Mouse (Mus musculus) embryonic facial prominence, embryonic 15.5 days (tissue): ENCODE measurements around the gene Rpsa. TPM values are rescaled to one million over a fixed set of nuclear protein-coding genes. Genes with fewer than 3 reads are reported as not detected.

ENCODE experiments used
- ATAC-seq: fragments of 200-750 bp; cut with Nextera tagmentation; 2 replicates; pipeline ENCODE4 v1.8.0; 2017; ENCODE audit warnings: low read depth, moderate TSS enrichment; ENCODE audit not compliant: insufficient number of reproducible peaks, low FRiP score, low TSS enrichment
- H3K27ac ChIP-seq: fragments of 300-500 bp; sonication (generic); replicated peaks from 2 replicates; pipeline ENCODE4 v1.5.1; 2015; ENCODE audit warnings: mild to moderate bottlenecking, inconsistent platforms
- H3K27me3 ChIP-seq: fragments of 300-500 bp; sonication (generic); 2 replicates; pipeline ENCODE4 v1.6.1; 2015; ENCODE audit warnings: inconsistent platforms
- H3K36me3 ChIP-seq: fragments of 300-500 bp; sonication (generic); 2 replicates; pipeline ENCODE4 v1.6.1; 2015; ENCODE audit warnings: mild to moderate bottlenecking, inconsistent platforms
- H3K4me1 ChIP-seq: fragments of 300-500 bp; sonication (generic); 2 replicates; pipeline ENCODE4 v1.6.1; 2015; ENCODE audit warnings: inconsistent platforms
- H3K4me2 ChIP-seq: fragments of 300-500 bp; sonication (generic); replicated peaks from 2 replicates; pipeline ENCODE4 v1.6.1; 2015; ENCODE audit warnings: mild to moderate bottlenecking, inconsistent platforms
- H3K4me3 ChIP-seq: fragments of 300-500 bp; sonication (generic); replicated peaks from 2 replicates; pipeline ENCODE4 v1.5.1; 2015; ENCODE audit warnings: mild to moderate bottlenecking, inconsistent platforms
- H3K9ac ChIP-seq: fragments of 300-500 bp; sonication (generic); 2 replicates; pipeline ENCODE4 v1.6.1; 2015; ENCODE audit warnings: inconsistent platforms
- H3K9me3 ChIP-seq: fragments of 300-500 bp; sonication (generic); replicated peaks from 2 replicates; pipeline ENCODE4 v1.6.1; 2016; ENCODE audit warnings: inconsistent platforms
- WGBS: fragments of 180-500 bp; shearing (Covaris S2); methylation state at CpG from one replicate; pipeline ENCODE4 v1.1.7; 2015; 5-methylcytosine and 5-hydroxymethylcytosine counted together
- polyA plus RNA-seq: library from polyadenylated mRNA; unstranded; fragments of >200 nt; fragmentation: Nextera tagmentation; extraction: Ambion mirVana; gene quantifications from 2 replicates; pipeline ENCODE4 v1.2.1, GENCODE M21; 2015

Gene Rpsa
- polyA plus RNA-seq, 1 experiment from 2014 or later, result 1,545 TPM

- Histone ChIP-seq H3K9me3 (no peaks in the 10 kb centered on the region), H3K36me3 (no peaks in the 10 kb centered on the region), H3K27me3 (no peaks in the 10 kb centered on the region; the same call in 1 of the 2 replicates), H3K4me3 (no peak overlapping the region), H3K9ac (no peak overlapping the region), H3K27ac (no peak overlapping the region), H3K4me1 (no peaks in the 10 kb centered on the region), H3K4me2 (no peak overlapping the region)
- no peak for ATAC-seq
- 81% methylated on average over 18 of the region's 18 CpGs for WGBS
These were observed 47.1 kb downstream of the Rpsa start for GRCm38 (mm10) chr9:120174436-120175137.

- no peak overlapping the region for H3K27ac ChIP-seq
- no peaks in the 10 kb centered on the region for H3K36me3 ChIP-seq
- H3K9me3 ChIP-seq, result no peaks in the 10 kb centered on the region
- H3K4me1 ChIP-seq, result no peaks in the 10 kb centered on the region
- no peak for ATAC-seq
- H3K27me3 ChIP-seq, result no peaks in the 10 kb centered on the region
- H3K4me2 ChIP-seq, result no peak overlapping the region
- H3K4me3 ChIP-seq, result no peak overlapping the region
- H3K9ac ChIP-seq, result no peak overlapping the region
- 79% methylated on average over 10 of the region's 10 CpGs for WGBS
These were observed 51.3 kb downstream of the Rpsa start for GRCm38 (mm10) chr9:120178813-120179212.

Other genes with a start within 250 kb of the Rpsa start
- 48.1 and 55.1 TPM in 2 replicates for gene Wdr48, start 232.8 kb upstream of the Rpsa start, polyA plus RNA-seq
- 32.5 and 32.6 TPM in 2 replicates for gene Gorasp1, start 190.1 kb upstream of the Rpsa start, polyA plus RNA-seq
- gene Ttc21a, start 190.1 kb upstream of the Rpsa start, polyA plus RNA-seq, result 1.5 and 2.6 TPM in 2 replicates
- gene Csrnp1, start 143.0 kb upstream of the Rpsa start, polyA plus RNA-seq, result 5.7 and 6.7 TPM in 2 replicates
- 2.6 and 3.6 TPM in 2 replicates for gene Xirp1, start 104.1 kb upstream of the Rpsa start, polyA plus RNA-seq
- 15.7 and 17.1 TPM in 2 replicates for gene Cx3cr1, start 57.8 kb upstream of the Rpsa start, polyA plus RNA-seq
- 3.0 and 3.8 TPM in 2 replicates for gene Ccr8, start 35.6 kb upstream of the Rpsa start, polyA plus RNA-seq
- gene Slc25a38, start 17.3 kb upstream of the Rpsa start, polyA plus RNA-seq, result 28.4 and 30.1 TPM in 2 replicates
- gene Mobp, start 22.0 kb downstream of the Rpsa start, polyA plus RNA-seq, result 0.40 and 0.56 TPM in 2 replicates
- gene Myrip, start 173.8 kb downstream of the Rpsa start, polyA plus RNA-seq, result 0.63 and 0.84 TPM in 2 replicates